Comparison of ENCODE assay signal across 8 mouse cellular contexts in the genomic region with DNA sequence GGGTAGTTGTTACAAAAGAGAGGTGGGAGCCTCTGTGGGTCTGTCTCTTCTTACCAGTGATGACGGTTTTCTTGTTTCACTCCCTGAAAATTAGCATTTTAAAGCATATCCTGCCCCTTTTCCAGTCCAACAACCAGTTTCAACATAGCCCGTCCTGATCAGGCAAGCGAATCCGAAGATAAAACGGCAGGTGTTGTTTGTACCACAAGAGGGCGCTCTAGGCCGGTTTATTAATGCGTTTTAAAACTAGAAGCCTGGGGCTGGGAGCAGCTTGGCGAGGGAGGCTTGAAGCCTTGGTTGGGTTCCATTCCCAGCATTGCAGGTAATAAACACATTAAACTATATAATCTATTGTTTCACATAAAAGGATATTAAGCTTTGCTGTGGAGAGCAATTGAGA. TPM values are rescaled to one million over a fixed set of nuclear protein-coding genes. Genes with fewer than 3 reads are reported as not detected.
DNase-seq lines count a peak whose midpoint lies in the region; ATAC-seq lines count a peak whose summit lies in the region.

No protein-coding gene starts in this region.

- H3K4me1 ChIP-seq in embryonic facial prominence, embryonic 11.5 days (ENCODE audit: control insufficient read depth, insufficient read depth, low read length) = no peaks in the 10 kb centered on the region
- no peaks in the 10 kb centered on the region for H3K4me1 ChIP-seq in intestine, embryonic 16.5 days (ENCODE audit: control insufficient read depth, insufficient read depth, low read length)
- no peaks in the 10 kb centered on the region for H3K4me1 ChIP-seq in limb, embryonic 11.5 days (ENCODE audit: control insufficient read depth, insufficient read depth, low read length)

- H3K36me3 ChIP-seq in embryonic facial prominence, embryonic 11.5 days (replicated peaks; ENCODE audit: control insufficient read depth, insufficient read depth, low read depth, low read length) = no peaks in the 10 kb centered on the region
- no peaks in the 10 kb centered on the region for H3K36me3 ChIP-seq in intestine, embryonic 16.5 days (ENCODE audit: control insufficient read depth, insufficient read depth, low read length)
- H3K36me3 ChIP-seq in limb, embryonic 11.5 days (ENCODE audit: control insufficient read depth, insufficient read depth, low read length) = no peaks in the 10 kb centered on the region

- no peaks in the 10 kb centered on the region for H3K9me3 ChIP-seq in embryonic facial prominence, embryonic 11.5 days (replicated peaks; ENCODE audit: control insufficient read depth, low read length)
- H3K9me3 ChIP-seq in intestine, embryonic 16.5 days (ENCODE audit: control insufficient read depth, low read length) = no peaks in the 10 kb centered on the region; the same call in 1 of the 2 replicates
- no peaks in the 10 kb centered on the region for H3K9me3 ChIP-seq in limb, embryonic 11.5 days (ENCODE audit: control insufficient read depth, low read length)

- DNase-seq in urinary bladder, adult 18-20 months (ENCODE audit: low spot score in 2 of 2) = peak; percentile 28 to 33
- no peak for DNase-seq in urinary bladder, adult 2 months (ENCODE audit: low spot score)
- DNase-seq in adrenal gland, postnatal 36 days = peak; percentile 74 to 78
- DNase-seq in embryonic facial prominence, embryonic 11.5 days (ENCODE audit: low spot score) = peak; percentile 90
- peak; percentile 87 for DNase-seq in limb, embryonic 11.5 days (ENCODE audit: low spot score)
- peak; percentile 95 for DNase-seq in retina, embryonic 14.5 days (ENCODE audit: low spot score)
- DNase-seq in thymus, postnatal 4 days = peak; percentile 82

- no peak overlapping the region for H3K4me2 ChIP-seq in embryonic facial prominence, embryonic 11.5 days (ENCODE audit: low read depth, low read length)
- H3K4me2 ChIP-seq in intestine, embryonic 16.5 days (ENCODE audit: low read depth, low read length) = no peak overlapping the region
- H3K4me2 ChIP-seq in limb, embryonic 11.5 days (ENCODE audit: low read depth, severe bottlenecking) = no peak overlapping the region

- ATAC-seq in embryonic facial prominence, embryonic 11.5 days (replicated peaks; ENCODE audit: insufficient number of reproducible peaks, low FRiP score, low TSS enrichment, low read depth) = no peak
- ATAC-seq in intestine, embryonic 16.5 days = peak; percentile 29; the same call in 1 of the 2 replicates
- no peak for ATAC-seq in limb, embryonic 11.5 days (ENCODE audit: insufficient number of reproducible peaks, low FRiP score, low TSS enrichment, low read depth)

- no peak overlapping the region for H3K9ac ChIP-seq in embryonic facial prominence, embryonic 11.5 days (replicated peaks; ENCODE audit: low read length)
- H3K9ac ChIP-seq in intestine, embryonic 16.5 days (ENCODE audit: low read depth, low read length) = no peak overlapping the region
- H3K9ac ChIP-seq in limb, embryonic 11.5 days (ENCODE audit: low read length) = no peak overlapping the region

- no peak overlapping the region for H3K4me3 ChIP-seq in embryonic facial prominence, embryonic 11.5 days (ENCODE audit: low read depth, low read length)
- no peak overlapping the region for H3K4me3 ChIP-seq in intestine, embryonic 16.5 days (ENCODE audit: low read length)
- no peak overlapping the region for H3K4me3 ChIP-seq in limb, embryonic 11.5 days (ENCODE audit: low read depth, low read length)

- peaks cover 6% of the 10 kb centered on the region for H3K27me3 ChIP-seq in embryonic facial prominence, embryonic 11.5 days (ENCODE audit: control insufficient read depth, insufficient read depth, low read length)
- peaks cover 9% of the 10 kb centered on the region; the same call in 1 of the 2 replicates for H3K27me3 ChIP-seq in intestine, embryonic 16.5 days (replicated peaks; ENCODE audit: control insufficient read depth, insufficient read depth, low read length)
- peaks cover 12% of the 10 kb centered on the region; the same call in 1 of the 2 replicates for H3K27me3 ChIP-seq in limb, embryonic 11.5 days (ENCODE audit: control insufficient read depth, insufficient read depth, low read length)

- 2% methylated on average over 9 of the region's 9 CpGs for WGBS in embryonic facial prominence, embryonic 11.5 days
- 2% methylated on average over 9 of the region's 9 CpGs for WGBS in intestine, embryonic 16.5 days
- WGBS in limb, embryonic 11.5 days = 3% methylated on average over 9 of the region's 9 CpGs

- no peak overlapping the region for H3K27ac ChIP-seq in embryonic facial prominence, embryonic 11.5 days (replicated peaks; ENCODE audit: low read depth, low read length)
- H3K27ac ChIP-seq in intestine, embryonic 16.5 days (ENCODE audit: low read length) = no peak overlapping the region
- no peak overlapping the region for H3K27ac ChIP-seq in limb, embryonic 11.5 days (replicated peaks; ENCODE audit: low read depth, low read length)

RNA-seq across cellular contexts. Expression of gene H2-Oa, which starts 14.6 kb away (rescaled TPM):
- 1.7 and 2.1 TPM in 2 replicates for polyA plus RNA-seq in urinary bladder, adult 2 months (2012; rRNA removed)
- not detected for total RNA-seq in adrenal gland, postnatal 36 days (2021)
- 0.20 and 0.26 TPM in 2 replicates for polyA plus RNA-seq in embryonic facial prominence, embryonic 11.5 days (2014; fragmentation: Nextera tagmentation; extraction: Ambion mirVana)
- polyA plus RNA-seq in intestine, embryonic 16.5 days (2015; fragmentation: Nextera tagmentation; extraction: Ambion mirVana) = 0.62 and 0.95 TPM in 2 replicates
- polyA plus RNA-seq in limb, embryonic 11.5 days (2014; fragmentation: Nextera tagmentation; extraction: Ambion mirVana) = 0.55 and 1.2 TPM in 2 replicates

RNA-seq across cellular contexts. Expression of gene Col11a2, which starts 38.3 kb away (rescaled TPM):
- polyA plus RNA-seq in urinary bladder, adult 2 months (2012; rRNA removed) = 0.99 and 1.8 TPM in 2 replicates
- 1 to 10 TPM; 1.2 to 2.2 TPM for total RNA-seq in adrenal gland, postnatal 36 days (2021)
- polyA plus RNA-seq in embryonic facial prominence, embryonic 11.5 days (2014; fragmentation: Nextera tagmentation; extraction: Ambion mirVana) = 0.70 and 1.0 TPM in 2 replicates
- 0.20 and 0.45 TPM in 2 replicates for polyA plus RNA-seq in intestine, embryonic 16.5 days (2015; fragmentation: Nextera tagmentation; extraction: Ambion mirVana)
- 2.6 and 5.0 TPM in 2 replicates for polyA plus RNA-seq in limb, embryonic 11.5 days (2014; fragmentation: Nextera tagmentation; extraction: Ambion mirVana)

RNA-seq across cellular contexts. Expression of gene H2-DMa, which starts 41.8 kb away (rescaled TPM):
- polyA plus RNA-seq in urinary bladder, adult 2 months (2012; rRNA removed) = 30.0 and 31.9 TPM in 2 replicates
- total RNA-seq in adrenal gland, postnatal 36 days (2021) = 10 to 100 TPM; 11.4 to 12.7 TPM
- polyA plus RNA-seq in embryonic facial prominence, embryonic 11.5 days (2014; fragmentation: Nextera tagmentation; extraction: Ambion mirVana) = 9.4 and 9.7 TPM in 2 replicates
- 13.4 and 15.3 TPM in 2 replicates for polyA plus RNA-seq in intestine, embryonic 16.5 days (2015; fragmentation: Nextera tagmentation; extraction: Ambion mirVana)
- 7.5 and 9.1 TPM in 2 replicates for polyA plus RNA-seq in limb, embryonic 11.5 days (2014; fragmentation: Nextera tagmentation; extraction: Ambion mirVana)

RNA-seq across cellular contexts. Expression of gene Brd2, which starts 44.9 kb away (rescaled TPM):
- 135 and 154 TPM in 2 replicates for polyA plus RNA-seq in urinary bladder, adult 2 months (2012; rRNA removed)
- 100 to 1,000 TPM; 213 to 224 TPM for total RNA-seq in adrenal gland, postnatal 36 days (2021)
- 95.9 and 114 TPM in 2 replicates for polyA plus RNA-seq in embryonic facial prominence, embryonic 11.5 days (2014; fragmentation: Nextera tagmentation; extraction: Ambion mirVana)
- polyA plus RNA-seq in intestine, embryonic 16.5 days (2015; fragmentation: Nextera tagmentation; extraction: Ambion mirVana) = 72.3 and 73.0 TPM in 2 replicates
- polyA plus RNA-seq in limb, embryonic 11.5 days (2014; fragmentation: Nextera tagmentation; extraction: Ambion mirVana) = 141 and 152 TPM in 2 replicates

RNA-seq across cellular contexts. Expression of gene Rxrb, which starts 45.9 kb away (rescaled TPM):
- 47.7 and 53.1 TPM in 2 replicates for polyA plus RNA-seq in urinary bladder, adult 2 months (2012; rRNA removed)
- 10 to 100 TPM; 53.5 to 55.7 TPM for total RNA-seq in adrenal gland, postnatal 36 days (2021)
- polyA plus RNA-seq in embryonic facial prominence, embryonic 11.5 days (2014; fragmentation: Nextera tagmentation; extraction: Ambion mirVana) = 14.9 and 15.8 TPM in 2 replicates
- 37.6 and 38.4 TPM in 2 replicates for polyA plus RNA-seq in intestine, embryonic 16.5 days (2015; fragmentation: Nextera tagmentation; extraction: Ambion mirVana)
- 20.5 and 24.0 TPM in 2 replicates for polyA plus RNA-seq in limb, embryonic 11.5 days (2014; fragmentation: Nextera tagmentation; extraction: Ambion mirVana)
